Mouse (Mus musculus): ENCODE data around the gene Cfap206. TPM values are rescaled to one million over a fixed set of nuclear protein-coding genes. Genes with fewer than 3 reads are reported as not detected.

Gene Cfap206
- polyA plus RNA-seq, 1 experiment from 2014 or later, result not detected

GRCm38 (mm10) chr4:34656101-34656500, 73.9 kb downstream of the Cfap206 start:
- DNase-seq (ENCODE audit: low spot score) (no peak), ATAC-seq (replicated peaks; ENCODE audit: low FRiP score, low TSS enrichment, low read depth) (no peak)
- Histone ChIP-seq H3K9me3 (ENCODE audit: control insufficient read depth, low read length) (no peaks in the 10 kb centered on the region), H3K4me1 (replicated peaks; ENCODE audit: control insufficient read depth, insufficient read depth, low read length) (no peaks in the 10 kb centered on the region), H3K9ac (ENCODE audit: low read length) (no peak overlapping the region), H3K4me2 (ENCODE audit: low read length) (no peak overlapping the region), H3K36me3 (ENCODE audit: control insufficient read depth, insufficient read depth, low read length) (peaks cover 90% of the 10 kb centered on the region), H3K27me3 (replicated peaks; ENCODE audit: control insufficient read depth, insufficient read depth, low read length) (no peaks in the 10 kb centered on the region), H3K27ac (ENCODE audit: low read depth) (no peak overlapping the region), H3K4me3 (ENCODE audit: low read depth, low read length) (no peak overlapping the region)
- 94% methylated on average over 10 of the region's 10 CpGs for WGBS

- H3K9ac ChIP-seq (ENCODE audit: low read length), result no peak overlapping the region
- no peak overlapping the region for H3K4me3 ChIP-seq (ENCODE audit: low read depth, low read length)
- no peaks in the 10 kb centered on the region for H3K9me3 ChIP-seq (ENCODE audit: control insufficient read depth, low read length)
- no peak for ATAC-seq (replicated peaks; ENCODE audit: low FRiP score, low TSS enrichment, low read depth)
- H3K36me3 ChIP-seq (ENCODE audit: control insufficient read depth, insufficient read depth, low read length), result peaks cover 72% of the 10 kb centered on the region
- no peak overlapping the region for H3K27ac ChIP-seq (ENCODE audit: low read depth)
- DNase-seq (ENCODE audit: low spot score), result no peak
- H3K27me3 ChIP-seq (replicated peaks; ENCODE audit: control insufficient read depth, insufficient read depth, low read length), result no peaks in the 10 kb centered on the region
- 92% methylated on average over 7 of the region's 7 CpGs for WGBS
- no peaks in the 10 kb centered on the region for H3K4me1 ChIP-seq (replicated peaks; ENCODE audit: control insufficient read depth, insufficient read depth, low read length)
- H3K4me2 ChIP-seq (ENCODE audit: low read length), result no peak overlapping the region
These were observed 76.8 kb downstream of the Cfap206 start for GRCm38 (mm10) chr4:34653179-34653578.

- DNase-seq (ENCODE audit: low spot score) (no peak), ATAC-seq (replicated peaks; ENCODE audit: low FRiP score, low TSS enrichment, low read depth) (no peak)
- Histone ChIP-seq H3K27me3 (replicated peaks; ENCODE audit: control insufficient read depth, insufficient read depth, low read length) (no peaks in the 10 kb centered on the region), H3K4me3 (ENCODE audit: low read depth, low read length) (no peak overlapping the region), H3K36me3 (ENCODE audit: control insufficient read depth, insufficient read depth, low read length) (peaks cover 61% of the 10 kb centered on the region), H3K4me2 (ENCODE audit: low read length) (no peak overlapping the region), H3K9me3 (ENCODE audit: control insufficient read depth, low read length) (no peaks in the 10 kb centered on the region), H3K9ac (ENCODE audit: low read length) (no peak overlapping the region), H3K27ac (ENCODE audit: low read depth) (no peak overlapping the region), H3K4me1 (replicated peaks; ENCODE audit: control insufficient read depth, insufficient read depth, low read length) (no peaks in the 10 kb centered on the region)
These were observed 85.2 kb downstream of the Cfap206 start for GRCm38 (mm10) chr4:34644779-34645178.

- Histone ChIP-seq H3K27me3 (replicated peaks; ENCODE audit: control insufficient read depth, insufficient read depth, low read length) (no peaks in the 10 kb centered on the region), H3K27ac (ENCODE audit: low read depth) (no peak overlapping the region), H3K9me3 (ENCODE audit: control insufficient read depth, low read length) (no peaks in the 10 kb centered on the region), H3K4me3 (ENCODE audit: low read depth, low read length) (no peak overlapping the region), H3K4me1 (replicated peaks; ENCODE audit: control insufficient read depth, insufficient read depth, low read length) (no peaks in the 10 kb centered on the region), H3K36me3 (ENCODE audit: control insufficient read depth, insufficient read depth, low read length) (peaks cover 40% of the 10 kb centered on the region), H3K9ac (ENCODE audit: low read length) (no peak overlapping the region), H3K4me2 (ENCODE audit: low read length) (no peak overlapping the region)
- 90% methylated on average over 3 of the region's 3 CpGs for WGBS
- ATAC-seq (replicated peaks; ENCODE audit: low FRiP score, low TSS enrichment, low read depth), result no peak
- no peak for DNase-seq (ENCODE audit: low spot score)
These were observed 89.3 kb downstream of the Cfap206 start for GRCm38 (mm10) chr4:34640731-34641130.

GRCm38 (mm10) chr4:34639745-34640364, 90.2 kb downstream of the Cfap206 start:
- WGBS, result 81% methylated on average over 5 of the region's 5 CpGs
- no peaks in the 10 kb centered on the region for H3K9me3 ChIP-seq (ENCODE audit: control insufficient read depth, low read length)
- H3K36me3 ChIP-seq (ENCODE audit: control insufficient read depth, insufficient read depth, low read length), result peaks cover 35% of the 10 kb centered on the region
- no peaks in the 10 kb centered on the region for H3K27me3 ChIP-seq (replicated peaks; ENCODE audit: control insufficient read depth, insufficient read depth, low read length)
- no peak overlapping the region for H3K4me3 ChIP-seq (ENCODE audit: low read depth, low read length)
- ATAC-seq (replicated peaks; ENCODE audit: low FRiP score, low TSS enrichment, low read depth) (no peak), DNase-seq (ENCODE audit: low spot score) (no peak)
- H3K9ac ChIP-seq (ENCODE audit: low read length), result no peak overlapping the region
- no peak overlapping the region for H3K27ac ChIP-seq (ENCODE audit: low read depth)
- H3K4me2 ChIP-seq (ENCODE audit: low read length), result no peak overlapping the region
- H3K4me1 ChIP-seq (replicated peaks; ENCODE audit: control insufficient read depth, insufficient read depth, low read length), result no peaks in the 10 kb centered on the region

Other genes starting within 250 kb of the Cfap206 start
- 44.3 and 49.7 TPM in 2 replicates for gene Akirin2, start 179.3 kb downstream of the Cfap206 start, polyA plus RNA-seq (2014; fragmentation: Nextera tagmentation; extraction: Ambion mirVana)
- gene Orc3, start 115.3 kb downstream of the Cfap206 start, polyA plus RNA-seq (2014; fragmentation: Nextera tagmentation; extraction: Ambion mirVana), result 89.3 and 93.9 TPM in 2 replicates
- gene Rars2, start 115.2 kb downstream of the Cfap206 start, polyA plus RNA-seq (2014; fragmentation: Nextera tagmentation; extraction: Ambion mirVana), result 62.2 and 73.8 TPM in 2 replicates
- gene Slc35a1, start 42.8 kb downstream of the Cfap206 start, polyA plus RNA-seq (2014; fragmentation: Nextera tagmentation; extraction: Ambion mirVana), result 66.2 and 69.2 TPM in 2 replicates
- gene Gm136, start 26.1 kb upstream of the Cfap206 start, polyA plus RNA-seq (2014; fragmentation: Nextera tagmentation; extraction: Ambion mirVana), result not detected in 2 replicates
- 42.9 and 43.0 TPM in 2 replicates for gene Smim8, start 48.2 kb upstream of the Cfap206 start, polyA plus RNA-seq (2014; fragmentation: Nextera tagmentation; extraction: Ambion mirVana)
- gene Zfp292, start 152.8 kb upstream of the Cfap206 start, polyA plus RNA-seq (2014; fragmentation: Nextera tagmentation; extraction: Ambion mirVana), result 25.1 and 28.5 TPM in 2 replicates
- gene Cga, start 163.6 kb upstream of the Cfap206 start, polyA plus RNA-seq (2014; fragmentation: Nextera tagmentation; extraction: Ambion mirVana), result not detected in 2 replicates

All from intestine, embryonic 14.5 days (tissue).